14 mouse cellular contexts compared by ENCODE assay signal in genomic region chr19:46592751-46593439, GRCm38 (mm10). TPM values are rescaled to one million over a fixed set of nuclear protein-coding genes. Genes with fewer than 3 reads are reported as not detected.
DNase-seq lines count a peak whose midpoint lies in the region; ATAC-seq and TF ChIP-seq lines count a peak whose summit lies in the region.
"Had no signal": no experiment of that assay in that cellular context is flagged by ENCODE, and none has a peak within 500 bp of the region (broad histone marks: within the 10 kb centered on the region; RNA-seq: fewer than 3 reads in every experiment).

No protein-coding gene starts in this region.

- no peak overlapping the region for H3K4me2 ChIP-seq in forebrain, postnatal 0 days (ENCODE audit: low read depth)
- no peak overlapping the region for H3K4me2 ChIP-seq in forebrain, embryonic 15.5 days (replicated peaks)
- no peak overlapping the region for H3K4me2 ChIP-seq in liver, embryonic 12.5 days
- H3K4me2 ChIP-seq: embryonic facial prominence, embryonic 12.5 days; neural tube, embryonic 15.5 days had no signal

- no peak overlapping the region for H3K9ac ChIP-seq in forebrain, postnatal 0 days
- no peak overlapping the region for H3K9ac ChIP-seq in forebrain, embryonic 15.5 days (replicated peaks)
- H3K9ac ChIP-seq in liver, adult 2 months (ENCODE audit: low read depth, low read length) = no peak overlapping the region
- H3K9ac ChIP-seq in liver, embryonic 12.5 days = no peak overlapping the region
- H3K9ac ChIP-seq: embryonic facial prominence, embryonic 12.5 days; neural tube, embryonic 15.5 days had no signal

- H3K4me1 ChIP-seq in forebrain, postnatal 0 days (ENCODE audit: insufficient read depth) = no peaks in the 10 kb centered on the region
- peaks cover under 1% of the 10 kb centered on the region; the same call in 1 of the 2 replicates for H3K4me1 ChIP-seq in forebrain, embryonic 15.5 days
- H3K4me1 ChIP-seq in liver, adult 2 months (ENCODE audit: control insufficient read depth, insufficient read depth, low read length) = peaks cover 19% of the 10 kb centered on the region
- peaks cover under 1% of the 10 kb centered on the region for H3K4me1 ChIP-seq in liver, embryonic 12.5 days
- no peaks in the 10 kb centered on the region for H3K4me1 ChIP-seq in cerebellum, adult 2 months (ENCODE audit: control insufficient read depth, insufficient read depth, low read length)
- H3K4me1 ChIP-seq: embryonic facial prominence, embryonic 12.5 days; neural tube, embryonic 15.5 days had no signal

- 94% methylated on average over 9 of the region's 9 CpGs for WGBS in forebrain, postnatal 0 days
- WGBS in forebrain, embryonic 15.5 days = 91% methylated on average over 9 of the region's 9 CpGs
- 31% methylated on average over 9 of the region's 9 CpGs for WGBS in liver, adult 2 months
- 84% methylated on average over 9 of the region's 9 CpGs for WGBS in liver, embryonic 12.5 days (ENCODE audit: insufficient replicate concordance)
- 91% methylated on average over 9 of the region's 9 CpGs for WGBS in cerebellum, adult 2 months

- no peak for TF ChIP-seq POLR2A in liver, adult 2 months (IDR thresholded peaks at IDR 0.05; ENCODE audit: extremely low read depth, insufficient read depth, low read length)
- TF ChIP-seq POLR2A in cerebellum, adult 2 months (IDR thresholded peaks at IDR 0.05; ENCODE audit: borderline replicate concordance, insufficient read depth, low read length) = no peak

- peaks cover 43% of the 10 kb centered on the region for H3K36me3 ChIP-seq in forebrain, postnatal 0 days (ENCODE audit: insufficient read depth)
- peaks cover 18% of the 10 kb centered on the region; the same call in 1 of the 2 replicates for H3K36me3 ChIP-seq in forebrain, embryonic 15.5 days
- H3K36me3 ChIP-seq in liver, adult 2 months (ENCODE audit: control insufficient read depth, insufficient read depth, low read length) = peaks cover 6% of the 10 kb centered on the region
- peaks cover 78% of the 10 kb centered on the region for H3K36me3 ChIP-seq in liver, embryonic 12.5 days

- 0 out of 2 replicates have a peak, but pooled peaks have one; percentile 22 for TF ChIP-seq CTCF in forebrain, postnatal 0 days (IDR thresholded peaks at IDR 0.05; ENCODE audit: low read depth)
- TF ChIP-seq CTCF in liver, adult 2 months (IDR thresholded peaks at IDR 0.05; ENCODE audit: low read depth, low read length) = peak; percentile 26
- TF ChIP-seq CTCF in cerebellum, adult 2 months (IDR thresholded peaks at IDR 0.05; ENCODE audit: borderline replicate concordance, insufficient read depth, low read depth, low read length) = no peak

- no peak for ATAC-seq in forebrain, postnatal 0 days
- ATAC-seq in forebrain, embryonic 15.5 days (replicated peaks) = no peak
- no peak; the same call in 1 of the 2 replicates for ATAC-seq in liver, embryonic 12.5 days

- no peaks in the 10 kb centered on the region for H3K9me3 ChIP-seq in forebrain, postnatal 0 days (ENCODE audit: low read length)
- no peaks in the 10 kb centered on the region for H3K9me3 ChIP-seq in forebrain, embryonic 15.5 days
- H3K9me3 ChIP-seq in liver, embryonic 12.5 days (replicated peaks) = no peaks in the 10 kb centered on the region
- H3K9me3 ChIP-seq: embryonic facial prominence, embryonic 12.5 days; hindbrain, embryonic 10.5 days; neural tube, embryonic 15.5 days had no signal

- no peak overlapping the region for H3K4me3 ChIP-seq in forebrain, postnatal 0 days (ENCODE audit: low read depth, low read length)
- no peak overlapping the region for H3K4me3 ChIP-seq in forebrain, embryonic 15.5 days
- H3K4me3 ChIP-seq in liver, adult 2 months (ENCODE audit: insufficient read depth, low read depth, low read length) = no peak overlapping the region
- H3K4me3 ChIP-seq in liver, embryonic 12.5 days = no peak overlapping the region
- no peak overlapping the region for H3K4me3 ChIP-seq in cerebellum, adult 2 months (replicated peaks; ENCODE audit: insufficient read depth, low read depth, low read length)
- H3K4me3 ChIP-seq: embryonic facial prominence, embryonic 12.5 days; hindbrain, embryonic 10.5 days; neural tube, embryonic 15.5 days had no signal

- no peaks in the 10 kb centered on the region for H3K27me3 ChIP-seq in forebrain, postnatal 0 days (ENCODE audit: insufficient read depth, low read length)
- H3K27me3 ChIP-seq in forebrain, embryonic 15.5 days = no peaks in the 10 kb centered on the region
- H3K27me3 ChIP-seq in liver, adult 2 months (ENCODE audit: control insufficient read depth, insufficient read depth, low read length) = no peaks in the 10 kb centered on the region
- no peaks in the 10 kb centered on the region for H3K27me3 ChIP-seq in liver, embryonic 12.5 days (replicated peaks)
- H3K27me3 ChIP-seq in cerebellum, adult 2 months (ENCODE audit: control insufficient read depth, insufficient read depth, low read length) = no peaks in the 10 kb centered on the region
- H3K27me3 ChIP-seq: embryonic facial prominence, embryonic 12.5 days; neural tube, embryonic 15.5 days had no signal

- no peaks in the 10 kb centered on the region for H3K79me2 ChIP-seq in liver, adult 2 months (ENCODE audit: control insufficient read depth, insufficient read depth, low read length)

- no peak overlapping the region for H3K27ac ChIP-seq in forebrain, postnatal 0 days (ENCODE audit: low read depth, low read length)
- H3K27ac ChIP-seq in forebrain, embryonic 15.5 days (replicated peaks) = no peak overlapping the region
- H3K27ac ChIP-seq in liver, adult 2 months (replicated peaks; ENCODE audit: insufficient read depth, low read depth, low read length) = peak overlapping the region; percentile 59
- H3K27ac ChIP-seq in liver, embryonic 12.5 days = no peak overlapping the region
- H3K27ac ChIP-seq in cerebellum, adult 2 months (ENCODE audit: insufficient read depth, low read length) = no peak overlapping the region
- H3K27ac ChIP-seq: embryonic facial prominence, embryonic 12.5 days; hindbrain, embryonic 10.5 days; neural tube, embryonic 15.5 days had no signal

- no peak for DNase-seq in forebrain, postnatal 0 days
- peak; percentile 98 for DNase-seq in liver, adult 2 months (ENCODE audit: extremely low read depth, low read depth, low spot score)
- peak; percentile 37 for DNase-seq in testis, postnatal 10 days (ENCODE audit: low spot score)
- no peak for DNase-seq in testis, postnatal 14 days (ENCODE audit: low spot score)
- DNase-seq in cerebellum, adult 2 months = no peak
- no peak for DNase-seq in urinary bladder, postnatal 36 days (ENCODE audit: low spot score in 2 of 2)
- DNase-seq: B cell, adult 2 months; kidney, postnatal 14 days; right cerebral cortex, postnatal 4 days had no signal

RNA-seq across cellular contexts. Expression of gene Wbp1l, which starts 6.0 kb away (rescaled TPM):
- total RNA-seq in forebrain, postnatal 0 days (2014; rRNA removed) = 32.6 and 37.0 TPM in 2 replicates
- 16.4 and 25.4 TPM in 2 replicates for polyA plus RNA-seq in forebrain, postnatal 0 days (2015; fragmentation: Nextera tagmentation; extraction: Ambion mirVana)
- polyA plus RNA-seq in forebrain, embryonic 15.5 days (2015; fragmentation: Nextera tagmentation; extraction: Ambion mirVana) = 39.7 and 41.7 TPM in 2 replicates
- total RNA-seq in liver, adult 2 months (2014; rRNA removed) = 66.7 and 90.9 TPM in 2 replicates
- 140 and 169 TPM in 2 replicates for polyA plus RNA-seq in liver, adult 2 months (2012; rRNA removed)
- polyA plus RNA-seq in liver, embryonic 12.5 days (2016; fragmentation: Nextera tagmentation; extraction: Ambion mirVana) = 24.4 and 24.9 TPM in 2 replicates
- polyA plus RNA-seq in cerebellum, adult 2 months (2012; rRNA removed) = 24.9 and 28.3 TPM in 2 replicates

RNA-seq across cellular contexts. Expression of gene Sfxn2, which starts 19.7 kb away (rescaled TPM):
- total RNA-seq in forebrain, postnatal 0 days (2014; rRNA removed) = 8.0 and 12.6 TPM in 2 replicates
- 8.2 and 10.6 TPM in 2 replicates for polyA plus RNA-seq in forebrain, postnatal 0 days (2015; fragmentation: Nextera tagmentation; extraction: Ambion mirVana)
- 12.6 and 13.7 TPM in 2 replicates for polyA plus RNA-seq in forebrain, embryonic 15.5 days (2015; fragmentation: Nextera tagmentation; extraction: Ambion mirVana)
- total RNA-seq in liver, adult 2 months (2014; rRNA removed) = 33.8 and 34.6 TPM in 2 replicates
- polyA plus RNA-seq in liver, adult 2 months (2012; rRNA removed) = 13.9 and 15.1 TPM in 2 replicates
- polyA plus RNA-seq in liver, embryonic 12.5 days (2016; fragmentation: Nextera tagmentation; extraction: Ambion mirVana) = 18.5 and 18.9 TPM in 2 replicates
- polyA plus RNA-seq in cerebellum, adult 2 months (2012; rRNA removed) = 7.0 and 7.7 TPM in 2 replicates

RNA-seq across cellular contexts. Expression of gene Arl3, which starts 19.9 kb away (rescaled TPM):
- 98.1 and 138 TPM in 2 replicates for total RNA-seq in forebrain, postnatal 0 days (2014; rRNA removed)
- polyA plus RNA-seq in forebrain, postnatal 0 days (2015; fragmentation: Nextera tagmentation; extraction: Ambion mirVana) = 184 and 202 TPM in 2 replicates
- polyA plus RNA-seq in forebrain, embryonic 15.5 days (2015; fragmentation: Nextera tagmentation; extraction: Ambion mirVana) = 238 and 241 TPM in 2 replicates
- total RNA-seq in liver, adult 2 months (2014; rRNA removed) = 21.9 and 25.1 TPM in 2 replicates
- polyA plus RNA-seq in liver, adult 2 months (2012; rRNA removed) = 8.7 and 12.7 TPM in 2 replicates
- 37.2 and 38.4 TPM in 2 replicates for polyA plus RNA-seq in liver, embryonic 12.5 days (2016; fragmentation: Nextera tagmentation; extraction: Ambion mirVana)
- 205 and 227 TPM in 2 replicates for polyA plus RNA-seq in cerebellum, adult 2 months (2012; rRNA removed)

Comparison
In these comparisons a context has a peak if more than half of its experiments do, and no peak if none do; other contexts are left out.
1. DNase-seq: peak in liver, adult 2 months (single experiment) and testis, postnatal 10 days (single experiment); none in forebrain, postnatal 0 days (single experiment), testis, postnatal 14 days (single experiment), cerebellum, adult 2 months (0 of 2) and urinary bladder, postnatal 36 days (0 of 2).